Mouse (Mus musculus) CH12.LX (cell line): ENCODE results near the gene Terb2. TPM values are rescaled to one million over a fixed set of nuclear protein-coding genes. Genes with fewer than 3 reads are reported as not detected.

Experiments
- DNase-seq: peaks from one replicate; pipeline ENCODE4 v3.0.0-alpha.2; 2013; ENCODE audit errors: extremely low read depth
- H3K27ac ChIP-seq: 2 replicates; pipeline ENCODE4 v1.5.1; 2012; ENCODE audit warnings: low read depth, mild to moderate bottlenecking, control low read depth, moderate library complexity; ENCODE audit not compliant: insufficient read depth
- H3K27me3 ChIP-seq: replicated peaks from 2 replicates; pipeline ENCODE3; 2012; ENCODE audit warnings: inconsistent platforms
- H3K36me3 ChIP-seq, 2 experiments: replicated peaks in 1 of 2; 2 replicates each; pipeline versions ENCODE3 to v1.6.1; 2012; ENCODE audit warnings: inconsistent platforms in 1 of 2, low read length in 1 of 2, mild to moderate bottlenecking in 1 of 2, mixed read lengths in 1 of 2, moderate library complexity in 1 of 2; ENCODE audit not compliant: control insufficient read depth in 1 of 2, insufficient read depth in 1 of 2
- H3K4me1 ChIP-seq, 2 experiments: 2 replicates each; pipeline ENCODE4 v1.6.1; 2012; ENCODE audit warnings: inconsistent platforms in 1 of 2, moderate library complexity in 1 of 2; ENCODE audit not compliant: insufficient read depth in 2 of 2, control insufficient read depth in 1 of 2
- H3K4me2 ChIP-seq: 2 replicates; pipeline ENCODE4 v1.6.1; 2012; ENCODE audit warnings: low read depth, mild to moderate bottlenecking, control low read depth; ENCODE audit not compliant: poor library complexity, insufficient read depth, severe bottlenecking
- H3K4me3 ChIP-seq, 3 experiments: fragments of 150-350 bp in 1 of 3; sonication (generic) in 1 of 3; replicated peaks in 1 of 3; 2 replicates each; pipeline versions ENCODE3 to v1.5.1; 2011 to 2012; ENCODE audit warnings: low read depth in 2 of 3, low read length in 2 of 3, mild to moderate bottlenecking in 2 of 3, moderate library complexity in 2 of 3, control low read depth in 1 of 3, improper control_type of control experiment in 1 of 3, inconsistent platforms in 1 of 3, mixed read lengths in 1 of 3; ENCODE audit not compliant: poor library complexity in 1 of 3
- H3K79me2 ChIP-seq: replicated peaks from 2 replicates; pipeline ENCODE4 v1.6.1; 2012; ENCODE audit warnings: mild to moderate bottlenecking, moderate library complexity; ENCODE audit not compliant: control insufficient read depth, poor library complexity, insufficient read depth, severe bottlenecking; ENCODE audit errors: extremely low read depth
- H3K9ac ChIP-seq: 2 replicates; pipeline ENCODE4 v1.6.1; 2012; ENCODE audit warnings: low read depth, mild to moderate bottlenecking, control low read depth, moderate library complexity; ENCODE audit not compliant: insufficient read depth
- H3K9me3 ChIP-seq: replicated peaks from 2 replicates; pipeline ENCODE3; 2012; ENCODE audit warnings: low read length, inconsistent platforms, mixed read lengths
- CHD2 ChIP-seq: IDR thresholded peaks from 2 replicates; pipeline ENCODE4 v1.6.1; 2011; ENCODE audit warnings: low read length, improper control_type of control experiment
- CTCF ChIP-seq, 2 experiments: IDR thresholded peaks in 1 of 2; conservative IDR thresholded peaks in 1 of 2; 2 replicates each; pipeline ENCODE4 v1.5.1; 2011 to 2012; ENCODE audit warnings: low read depth in 2 of 2, low read length in 2 of 2, improper control_type of control experiment in 1 of 2, inconsistent platforms in 1 of 2, mild to moderate bottlenecking in 1 of 2, moderate library complexity in 1 of 2
- IRF4 ChIP-seq: IDR thresholded peaks from 2 replicates; pipeline ENCODE4 v1.6.1; 2014; ENCODE audit warnings: low read depth, mild to moderate bottlenecking, inconsistent platforms, low read length, improper control_type of control experiment
- KAT2A ChIP-seq: IDR thresholded peaks from 2 replicates; pipeline ENCODE4 v1.6.1; 2012; ENCODE audit warnings: low read length, improper control_type of control experiment, inconsistent platforms; ENCODE audit not compliant: insufficient replicate concordance
- NELFE ChIP-seq: IDR thresholded peaks from 2 replicates; pipeline ENCODE4 v1.6.1; 2011; ENCODE audit warnings: low read depth, low read length, improper control_type of control experiment
- POLR2A ChIP-seq: IDR thresholded peaks from 2 replicates; pipeline ENCODE4 v1.6.1; 2011; ENCODE audit warnings: low read depth, mild to moderate bottlenecking, improper control_type of control experiment, low read length
- POLR2AphosphoS2 ChIP-seq: IDR thresholded peaks from 2 replicates; pipeline ENCODE4 v1.6.1; 2011; ENCODE audit warnings: low read depth, low read length, improper control_type of control experiment
- RAD21 ChIP-seq: IDR thresholded peaks from 2 replicates; pipeline ENCODE4 v1.6.1; 2011; ENCODE audit warnings: low read depth, mild to moderate bottlenecking, low read length, improper control_type of control experiment, moderate library complexity
- SIN3A ChIP-seq: IDR thresholded peaks from 2 replicates; pipeline ENCODE4 v1.6.1; 2012; ENCODE audit warnings: low read length, improper control_type of control experiment, inconsistent platforms
- SMC3 ChIP-seq: IDR thresholded peaks from 2 replicates; pipeline ENCODE4 v1.6.1; 2011; ENCODE audit warnings: low read depth, low read length, improper control_type of control experiment
- ZMIZ1 ChIP-seq: IDR thresholded peaks from 2 replicates; pipeline ENCODE4 v1.6.1; 2012; ENCODE audit warnings: low read depth, mild to moderate bottlenecking, inconsistent platforms, low read length, improper control_type of control experiment
- ZNF384 ChIP-seq: IDR thresholded peaks from 2 replicates; pipeline ENCODE4 v1.6.1; 2012; ENCODE audit warnings: low read depth, low read length, improper control_type of control experiment, inconsistent platforms
- dilution Hi-C: fragments of 300-500 bp; cut with MboI; formaldehyde crosslinking; loops from 2 replicates; pipeline ENCODE4 v1.14.3; 2020; ENCODE audit warnings: low sequenced_read_pairs; ENCODE audit not compliant: extremely low pct_unique_long_range_greater_than_20kb, extremely low pct_ligation_motif_present
- in situ Hi-C: fragments of 300-500 bp; cut with MboI; formaldehyde crosslinking; loops from 3 replicates; pipeline ENCODE4 v1.14.3; 2019; ENCODE audit warnings: low sequenced_read_pairs, low pct_ligation_motif_present, low pct_unique_long_range_greater_than_20kb, mixed read lengths
- polyA plus RNA-seq: library from polyadenylated mRNA; unstranded; fragments of >175 nt; gene quantifications from 2 replicates; pipeline ENCODE4 v1.2.1, GENCODE M21; 2012; ENCODE audit warnings: low read depth; ENCODE audit not compliant: insufficient read length
- total RNA-seq, 2 experiments: library from RNA; depleted of rRNA; stranded (reverse); fragments of 300-350 nt in 1 of 2; fragments of >200 nt in 1 of 2; gene quantifications; 2 replicates each; pipeline ENCODE4 v1.2.3; 2012 to 2014

Terb2 gene
- total and polyA plus RNA-seq, 3 experiments, result not detected

DNA sequence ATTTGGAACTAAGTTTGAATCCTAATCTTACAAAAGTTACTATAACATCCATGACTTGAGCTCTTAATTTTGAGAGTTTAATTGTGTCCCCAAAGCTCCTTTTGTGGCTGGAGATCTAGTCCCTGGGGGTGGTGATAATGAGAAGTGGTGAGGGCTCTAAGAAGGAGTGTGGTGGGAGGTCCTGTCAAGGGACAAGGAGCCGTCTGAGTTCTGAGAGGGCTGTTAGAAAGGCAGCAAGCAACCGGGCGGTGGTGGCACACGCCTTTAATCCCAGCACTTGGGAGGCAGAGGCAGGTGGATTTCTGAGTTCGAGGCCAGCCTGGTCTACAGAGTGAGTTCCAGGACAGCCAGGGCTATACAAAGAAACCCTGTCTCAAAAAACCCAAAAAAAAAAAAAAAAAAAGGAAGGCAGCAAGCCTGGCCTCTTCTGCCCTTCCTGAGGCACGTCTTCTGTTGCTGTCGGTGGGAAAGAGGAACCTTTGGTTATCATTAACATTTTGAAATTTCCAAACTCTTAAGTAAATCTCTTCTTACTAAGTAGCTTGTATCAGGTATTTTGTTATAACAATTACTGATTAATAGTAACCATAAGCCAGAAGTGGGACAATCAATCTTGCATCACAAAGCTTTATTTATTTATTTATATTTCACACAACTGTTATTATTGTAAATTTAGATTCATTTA, 32.2 kb upstream of the Terb2 start:
- peaks cover 48% of the 10 kb centered on the region for H3K79me2 ChIP-seq
- H3K27ac ChIP-seq, result no peak overlapping the region
- peak; percentile 17; the same call in 1 of the 2 replicates for TF ChIP-seq ZMIZ1
- no peak for TF ChIP-seq RAD21
- peak; percentile 41; the same call in 1 of the 2 replicates for TF ChIP-seq ZNF384
- no peak overlapping the region for H3K4me2 ChIP-seq
- H3K27me3 ChIP-seq, result no peaks in the 10 kb centered on the region
- H3K9ac ChIP-seq, result no peak overlapping the region
- peaks cover 23 to 73% of the 10 kb centered on the region in 2 experiments for H3K4me1 ChIP-seq
- H3K9me3 ChIP-seq, result peaks cover 4% of the 10 kb centered on the region
- dilution Hi-C loops (no loop called here), in situ Hi-C loops (no loop called here)
- H3K36me3 ChIP-seq, result peaks cover 58 to 80% of the 10 kb centered on the region in 2 experiments
- H3K4me3 ChIP-seq, result no peak overlapping the region
- DNase-seq, result no peak

DNA sequence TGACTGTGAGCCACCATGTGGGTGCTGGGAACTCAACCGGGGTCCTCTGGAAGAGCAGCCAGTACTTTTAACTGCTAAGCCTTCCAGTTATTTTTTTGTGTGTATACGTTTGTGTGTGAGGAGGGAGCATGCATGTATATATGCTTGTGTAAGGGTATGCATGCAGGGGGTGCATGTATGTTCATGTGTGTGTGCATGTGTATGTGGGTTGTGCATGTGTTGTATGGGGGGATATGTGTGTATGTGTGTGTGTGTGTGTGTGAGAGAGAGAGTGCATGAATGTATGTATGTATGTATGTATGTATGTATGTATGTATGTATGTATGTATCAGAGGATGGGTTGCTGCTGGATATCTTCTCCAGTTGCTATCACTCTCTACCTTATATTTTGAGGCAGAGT, 31.6 kb upstream of the Terb2 start:
- H3K4me1 ChIP-seq, result peaks cover 23 to 78% of the 10 kb centered on the region in 2 experiments
- H3K36me3 ChIP-seq, result peaks cover 56 to 75% of the 10 kb centered on the region in 2 experiments
- dilution Hi-C loops, result no loop called here
- H3K27me3 ChIP-seq, result no peaks in the 10 kb centered on the region
- H3K9ac ChIP-seq, result no peak overlapping the region
- H3K79me2 ChIP-seq, result peaks cover 41% of the 10 kb centered on the region
- TF ChIP-seq SMC3 (no peak), POLR2AphosphoS2 (peak; percentile 91), CTCF (conservative IDR thresholded peaks at IDR 0.05 in 1 of 2, IDR thresholded peaks at IDR 0.05 in 1 of 2; ENCODE audit: low read depth in 2 of 2, low read length in 2 of 2) (peak in 1 of 2 experiments; percentile 9; a peak in 1 of 4 replicates), KAT2A (no peak), CHD2 (no peak), NELFE (no peak)
- no peak for DNase-seq
- in situ Hi-C loops, result no loop called here
- no peak overlapping the region for H3K4me2 ChIP-seq
- H3K27ac ChIP-seq, result no peak overlapping the region
- H3K9me3 ChIP-seq, result peaks cover 4% of the 10 kb centered on the region
- peak overlapping the region in 1 of 3 experiments; percentile 38 for H3K4me3 ChIP-seq

DNA sequence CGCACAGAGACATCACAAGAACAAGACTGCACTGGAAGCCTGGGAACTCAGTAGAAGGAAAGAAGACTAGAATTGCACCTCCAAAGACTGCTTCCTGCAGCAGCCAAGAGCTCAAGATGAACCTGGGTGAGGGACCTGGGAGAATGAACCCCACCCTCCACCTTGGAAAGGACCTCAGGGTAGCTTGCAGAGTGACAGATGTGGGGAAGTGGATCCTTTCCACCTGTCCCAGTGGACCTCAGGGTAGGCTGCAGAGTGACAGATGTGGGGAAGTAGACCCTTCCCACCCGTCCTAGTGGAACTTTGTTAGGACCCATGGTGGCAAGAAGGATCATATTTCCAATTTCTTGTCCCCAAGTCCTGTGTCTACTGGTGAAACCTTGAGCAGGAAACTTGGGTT, 30.8 kb upstream of the Terb2 start:
- in situ Hi-C loops (loop anchor here (5.0 kb wide), 1 partner anchor 83 kb away; no protein-coding TSS in a partner anchor), dilution Hi-C loops (no loop called here)
- Histone ChIP-seq H3K36me3 (peaks cover 48 to 67% of the 10 kb centered on the region in 2 experiments), H3K27ac (no peak overlapping the region), H3K4me2 (no peak overlapping the region), H3K79me2 (peaks cover 33% of the 10 kb centered on the region), H3K4me3 (no peak overlapping the region), H3K27me3 (no peaks in the 10 kb centered on the region), H3K9ac (no peak overlapping the region), H3K4me1 (peaks cover 23 to 81% of the 10 kb centered on the region in 2 experiments), H3K9me3 (peaks cover 4% of the 10 kb centered on the region)
- DNase-seq, result no peak
- TF ChIP-seq POLR2A, result peak; percentile 39; the same call in 1 of the 2 replicates
- TF ChIP-seq CTCF (conservative IDR thresholded peaks at IDR 0.05 in 1 of 2, IDR thresholded peaks at IDR 0.05 in 1 of 2; ENCODE audit: low read depth in 2 of 2, low read length in 2 of 2), result 0 out of 4 replicates have a peak, but pooled peaks of 1 of the 2 experiments have one; percentile 0
- no peak for TF ChIP-seq SIN3A
- TF ChIP-seq IRF4, result peak; percentile 39; the same call in 1 of the 2 replicates
